Comparison of ENCODE assay signal across 8 mouse cellular contexts in the genomic region with DNA sequence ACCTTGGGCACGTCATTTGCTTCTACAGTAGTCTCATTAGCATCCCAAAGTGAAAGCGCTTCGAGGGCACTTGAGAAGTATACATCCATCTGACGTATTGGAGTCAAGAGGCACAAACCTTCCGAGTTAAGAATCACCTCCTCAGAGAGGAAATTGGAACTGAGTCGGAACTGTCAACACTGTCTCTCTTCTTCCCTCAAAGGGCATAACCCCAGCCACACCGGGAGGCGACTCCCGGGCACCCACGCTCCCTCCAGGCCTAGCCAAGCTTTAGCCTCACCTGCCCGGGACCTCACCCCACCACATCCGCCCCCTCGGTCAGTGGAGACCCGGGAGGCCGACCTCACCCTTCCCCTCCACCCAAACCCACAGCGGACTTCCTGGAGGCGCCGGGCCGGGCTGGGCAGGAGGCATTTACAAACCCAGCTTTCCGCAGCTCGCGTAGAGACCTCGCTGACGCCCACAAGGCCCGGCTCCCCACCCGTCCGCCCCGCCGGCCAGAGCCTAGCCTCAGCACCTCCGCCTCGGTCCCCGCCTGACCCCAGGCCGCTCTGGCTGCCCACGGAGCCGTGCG. TPM values are rescaled to one million over a fixed set of nuclear protein-coding genes. Genes with fewer than 3 reads are reported as not detected.
DNase-seq lines count a peak whose midpoint lies in the region; ATAC-seq and TF ChIP-seq lines count a peak whose summit lies in the region.

No protein-coding gene starts in this region.

- TF ChIP-seq POLR2A in thymus, adult 2 months (IDR thresholded peaks at IDR 0.05; ENCODE audit: control insufficient read depth, extremely low read depth, insufficient read depth, low read length, poor library complexity): no peak

- H3K36me3 ChIP-seq in heart, embryonic 10.5 days: no peaks in the 10 kb centered on the region
- H3K36me3 ChIP-seq in hindbrain, embryonic 11.5 days (ENCODE audit: control insufficient read depth, insufficient read depth, low read length): no peaks in the 10 kb centered on the region
- no peaks in the 10 kb centered on the region for H3K36me3 ChIP-seq in thymus, adult 2 months (ENCODE audit: control insufficient read depth, insufficient read depth, low read length)

- H3K9ac ChIP-seq in hindbrain, embryonic 11.5 days (ENCODE audit: low read depth, low read length): peak overlapping the region; percentile 90

- H3K27ac ChIP-seq in heart, embryonic 10.5 days: peak overlapping the region; percentile 94
- H3K27ac ChIP-seq in hindbrain, embryonic 11.5 days (ENCODE audit: low read depth, low read length): peak overlapping the region; percentile 65
- peak overlapping the region; percentile 53 for H3K27ac ChIP-seq in thymus, adult 2 months (ENCODE audit: control insufficient read depth, insufficient read depth, low read length)

- peak overlapping the region; percentile 94 for H3K4me3 ChIP-seq in heart, embryonic 10.5 days
- peak overlapping the region; percentile 88 for H3K4me3 ChIP-seq in hindbrain, embryonic 11.5 days (ENCODE audit: low read depth, low read length)
- peak overlapping the region; percentile 87 for H3K4me3 ChIP-seq in thymus, adult 2 months (ENCODE audit: control insufficient read depth, insufficient read depth, low read length)

- peaks cover 4% of the 10 kb centered on the region; the same call in 1 of the 2 replicates for H3K4me1 ChIP-seq in heart, embryonic 10.5 days
- no peaks in the 10 kb centered on the region; the same call in 1 of the 2 replicates for H3K4me1 ChIP-seq in hindbrain, embryonic 11.5 days (replicated peaks; ENCODE audit: control insufficient read depth, insufficient read depth, low read length)
- peaks cover 5% of the 10 kb centered on the region for H3K4me1 ChIP-seq in thymus, adult 2 months (replicated peaks; ENCODE audit: control insufficient read depth, insufficient read depth, low read length)

- no peak for TF ChIP-seq CTCF in thymus, adult 2 months (IDR thresholded peaks at IDR 0.05; ENCODE audit: borderline replicate concordance, control insufficient read depth, extremely low read depth, insufficient read depth, low read length, poor library complexity)

- H3K27me3 ChIP-seq in heart, embryonic 10.5 days (ENCODE audit: insufficient read depth, poor library complexity, severe bottlenecking): no peaks in the 10 kb centered on the region
- no peaks in the 10 kb centered on the region for H3K27me3 ChIP-seq in hindbrain, embryonic 11.5 days (ENCODE audit: control insufficient read depth, insufficient read depth, low read length)
- H3K27me3 ChIP-seq in thymus, adult 2 months (ENCODE audit: control insufficient read depth, insufficient read depth, low read length): no peaks in the 10 kb centered on the region

- WGBS in heart, embryonic 10.5 days: under 1% methylated on average over 36 of the region's 36 CpGs
- under 1% methylated on average over 34 of the region's 36 CpGs for WGBS in hindbrain, embryonic 11.5 days
- under 1% methylated on average over 36 of the region's 36 CpGs for WGBS in thymus, adult 2 months

- DNase-seq in heart, embryonic 10.5 days (ENCODE audit: low spot score): no peak
- DNase-seq in heart, postnatal 36 days: no peak
- peak; percentile 86 for DNase-seq in CD4-positive helper T cell, adult 2 months (ENCODE audit: low read depth, low spot score)
- peak; percentile 42 for DNase-seq in hindbrain, embryonic 11.5 days (ENCODE audit: low spot score)
- peak; percentile 45 for DNase-seq in lung, postnatal 36 days
- DNase-seq in thymus, adult 2 months: peak; percentile 73
- DNase-seq in right cerebral cortex, postnatal 4 days: no peak

- H3K4me2 ChIP-seq in hindbrain, embryonic 11.5 days (replicated peaks; ENCODE audit: low read depth, low read length): peak overlapping the region; percentile 78

- H3K9me3 ChIP-seq in heart, embryonic 10.5 days: no peaks in the 10 kb centered on the region
- H3K9me3 ChIP-seq in hindbrain, embryonic 11.5 days (ENCODE audit: control insufficient read depth, low read length): no peaks in the 10 kb centered on the region

- ATAC-seq in common myeloid progenitor, adult 5-6 weeks (replicated peaks; ENCODE audit: low read depth, poor library complexity, severe bottlenecking): peak; percentile 13
- peak; percentile 67; the same call in 1 of the 2 replicates for ATAC-seq in hindbrain, embryonic 11.5 days (ENCODE audit: low FRiP score)

- intact Hi-C loops in heart, postnatal 36 days (cut with DNase I): no loop called here

RNA-seq across cellular contexts. Expression of a gene that starts 0.4 kb away (rescaled TPM):
- 62.0 and 76.0 TPM in 2 replicates for polyA plus RNA-seq in heart, embryonic 10.5 days (2016; fragmentation: Nextera tagmentation; extraction: Ambion mirVana)
- 10 to 100 TPM; 26.9 to 30.0 TPM for total RNA-seq in heart, postnatal 36 days (2021)
- 117 and 129 TPM in 2 replicates for total RNA-seq in common myeloid progenitor, adult 5-6 weeks (2017)
- 93.7 and 103 TPM in 2 replicates for polyA plus RNA-seq in hindbrain, embryonic 11.5 days (2014; fragmentation: Nextera tagmentation; extraction: Ambion mirVana)
- 7.8 and 10.4 TPM in 2 replicates for polyA plus RNA-seq in thymus, adult 2 months (2012; rRNA removed)

RNA-seq across cellular contexts. Expression of a gene that starts 1.1 kb away (rescaled TPM):
- 0.76 and 1.3 TPM in 2 replicates for polyA plus RNA-seq in heart, embryonic 10.5 days (2016; fragmentation: Nextera tagmentation; extraction: Ambion mirVana)
- 1 to 10 TPM; 4.3 to 5.7 TPM for total RNA-seq in heart, postnatal 36 days (2021)
- total RNA-seq in common myeloid progenitor, adult 5-6 weeks (2017): 3.2 and 4.1 TPM in 2 replicates
- 41.6 and 43.6 TPM in 2 replicates for polyA plus RNA-seq in hindbrain, embryonic 11.5 days (2014; fragmentation: Nextera tagmentation; extraction: Ambion mirVana)
- polyA plus RNA-seq in thymus, adult 2 months (2012; rRNA removed): 1.0 and 1.1 TPM in 2 replicates

Comparison
In these comparisons a context has a peak if more than half of its experiments do, and no peak if none do; other contexts are left out.
1. DNase-seq: peak in CD4-positive helper T cell, adult 2 months (single experiment), hindbrain, embryonic 11.5 days (single experiment), lung, postnatal 36 days (single experiment) and thymus, adult 2 months (single experiment); none in heart, embryonic 10.5 days (single experiment), heart, postnatal 36 days (0 of 2) and right cerebral cortex, postnatal 4 days (single experiment).
2. RNA of a gene that starts 1.1 kb away (polyA plus RNA-seq): 41.6 to 43.6 TPM in hindbrain, embryonic 11.5 days; 0.76 to 1.3 TPM in heart, embryonic 10.5 days and 1.0 to 1.1 TPM in thymus, adult 2 months; every median in the first group is over 10 times any median in the second.
3. Peak in every context shown above with its lines, with median percentiles within 50 percentile points of each other: H3K27ac ChIP-seq and H3K4me3 ChIP-seq.